Mouse (Mus musculus) retina, postnatal 7 days (tissue): Measurements from ENCODE around the gene Elfn2.

Source experiments
- DNase-seq: peaks from one replicate; pipeline ENCODE4 v3.0.0-alpha.2; 2012; ENCODE audit warnings: low read depth, low spot score

The Elfn2 gene

GRCm38 (mm10) chr15:78681781-78682180 is 36.8 kb downstream of the Elfn2 start:
- DNase-seq, result no peak

GRCm38 (mm10) chr15:78681301-78681700 is 37.3 kb downstream of the Elfn2 start:
- DNase-seq, result no peak

- DNase-seq, result no peak
Observed at GRCm38 (mm10) chr15:78680291-78680690, 38.3 kb downstream of the Elfn2 start.

- no peak for DNase-seq
Observed at GRCm38 (mm10) chr15:78677708-78678107, 40.9 kb downstream of the Elfn2 start.

- no peak for DNase-seq
Observed at GRCm38 (mm10) chr15:78677015-78677414, 41.6 kb downstream of the Elfn2 start.

- no peak for DNase-seq
Observed at GRCm38 (mm10) chr15:78674912-78675412, 43.6 kb downstream of the Elfn2 start.

- DNase-seq, result no peak
Observed at GRCm38 (mm10) chr15:78673436-78673835, 45.1 kb downstream of the Elfn2 start.

GRCm38 (mm10) chr15:78670341-78670740 is 48.2 kb downstream of the Elfn2 start:
- DNase-seq, result peak; percentile 57

GRCm38 (mm10) chr15:78669221-78669871 is 49.2 kb downstream of the Elfn2 start:
- DNase-seq, result no peak

GRCm38 (mm10) chr15:78664268-78664667 is 54.3 kb downstream of the Elfn2 start:
- no peak for DNase-seq

- no peak for DNase-seq
Observed at GRCm38 (mm10) chr15:78651169-78651568, 67.4 kb downstream of the Elfn2 start.

GRCm38 (mm10) chr15:78647746-78648145 is 70.8 kb downstream of the Elfn2 start:
- no peak for DNase-seq

GRCm38 (mm10) chr15:78644606-78645005 is 74.0 kb downstream of the Elfn2 start:
- DNase-seq, result no peak

GRCm38 (mm10) chr15:78643633-78644032 is 74.9 kb downstream of the Elfn2 start:
- no peak for DNase-seq

- no peak for DNase-seq
Observed at GRCm38 (mm10) chr15:78635231-78635630, 83.3 kb downstream of the Elfn2 start.

GRCm38 (mm10) chr15:78634095-78634737 is 84.4 kb downstream of the Elfn2 start:
- peak; percentile 33 for DNase-seq

- DNase-seq, result no peak
Observed at GRCm38 (mm10) chr15:78633413-78633812, 85.2 kb downstream of the Elfn2 start.

- DNase-seq, result no peak
Observed at GRCm38 (mm10) chr15:78632387-78632786, 86.2 kb downstream of the Elfn2 start.

GRCm38 (mm10) chr15:78626285-78626684 is 92.3 kb downstream of the Elfn2 start:
- no peak for DNase-seq

- DNase-seq, result no peak
Observed at GRCm38 (mm10) chr15:78624961-78625360, 93.6 kb downstream of the Elfn2 start.

- DNase-seq, result no peak
Observed at GRCm38 (mm10) chr15:78624431-78624950, 94.1 kb downstream of the Elfn2 start.

- DNase-seq, result peak; percentile 53
Observed at GRCm38 (mm10) chr15:78623426-78623825, 95.1 kb downstream of the Elfn2 start.
